Mouse (Mus musculus) heart, postnatal 0 days (tissue): Measurements from ENCODE around the gene Serpina10.

Source experiments
- CTCF ChIP-seq: IDR thresholded peaks from 2 replicates; pipeline ENCODE4 v1.5.1; 2016; ENCODE audit warnings: antibody characterized with exemption, control low read depth, low read depth
- EP300 ChIP-seq: IDR thresholded peaks from 2 replicates; pipeline ENCODE4 v1.6.1; 2016; ENCODE audit warnings: antibody characterized with exemption, low read depth

GRCm38 (mm10) chr12:103676039-103676438 is 44.8 kb upstream of the Serpina10 start, which contains the start of gene Serpina16:
- TF ChIP-seq CTCF: no peak
- TF ChIP-seq EP300: no peak
